Mouse (Mus musculus) adrenal gland, postnatal 25 days (tissue): Measurements from ENCODE around the gene Pard3. TPM values are rescaled to one million over a fixed set of nuclear protein-coding genes. Genes with fewer than 3 reads are reported as not detected.

Experiments
- DNase-seq: peaks from one replicate; pipeline ENCODE4 v3.0.0; 2021; ENCODE audit warnings: mixed read lengths
- total RNA-seq: library from RNA; stranded (reverse); gene quantifications from 2 replicates; pipeline ENCODE4 v1.2.3, GENCODE M21; 2021

The Pard3 gene
- total RNA-seq, 1 experiment from 2014 or later: 48.5 TPM

GRCm38 (mm10) chr8:127506336-127506735, 442.6 kb downstream of the Pard3 start:
- no peak for DNase-seq

GRCm38 (mm10) chr8:127511341-127511740, 447.6 kb downstream of the Pard3 start:
- no peak for DNase-seq

GRCm38 (mm10) chr8:127512001-127512573, 448.4 kb downstream of the Pard3 start:
- no peak for DNase-seq

- no peak for DNase-seq
Observed at GRCm38 (mm10) chr8:127512580-127512979, 448.9 kb downstream of the Pard3 start.

GRCm38 (mm10) chr8:127514810-127515735, 451.4 kb downstream of the Pard3 start:
- DNase-seq: no peak

- DNase-seq: no peak
Observed at GRCm38 (mm10) chr8:127516043-127516442, 452.4 kb downstream of the Pard3 start.

- no peak for DNase-seq
Observed at GRCm38 (mm10) chr8:127525673-127526072, 462.0 kb downstream of the Pard3 start.

GRCm38 (mm10) chr8:127528315-127528714, 464.6 kb downstream of the Pard3 start:
- DNase-seq: no peak

GRCm38 (mm10) chr8:127529746-127530145, 466.1 kb downstream of the Pard3 start:
- DNase-seq: no peak

- no peak for DNase-seq
Observed at GRCm38 (mm10) chr8:127531866-127532265, 468.2 kb downstream of the Pard3 start.

GRCm38 (mm10) chr8:127534789-127535188, 471.1 kb downstream of the Pard3 start:
- no peak for DNase-seq

GRCm38 (mm10) chr8:127535192-127535845, 471.6 kb downstream of the Pard3 start:
- DNase-seq: no peak

GRCm38 (mm10) chr8:127535846-127536220, 472.1 kb downstream of the Pard3 start:
- no peak for DNase-seq

- DNase-seq: no peak
Observed at GRCm38 (mm10) chr8:127539803-127540202, 476.1 kb downstream of the Pard3 start.

- no peak for DNase-seq
Observed at GRCm38 (mm10) chr8:127540273-127540672, 476.6 kb downstream of the Pard3 start.

GRCm38 (mm10) chr8:127542162-127542561, 478.5 kb downstream of the Pard3 start:
- no peak for DNase-seq

- DNase-seq: no peak
Observed at GRCm38 (mm10) chr8:127543676-127544075, 480.0 kb downstream of the Pard3 start.

GRCm38 (mm10) chr8:127546161-127546560, 482.5 kb downstream of the Pard3 start:
- no peak for DNase-seq

- DNase-seq: no peak
Observed at GRCm38 (mm10) chr8:127550928-127551327, 487.2 kb downstream of the Pard3 start.

GRCm38 (mm10) chr8:127552161-127552595, 488.5 kb downstream of the Pard3 start:
- no peak for DNase-seq

- no peak for DNase-seq
Observed at GRCm38 (mm10) chr8:127552836-127553235, 489.1 kb downstream of the Pard3 start.

GRCm38 (mm10) chr8:127553582-127553981, 489.9 kb downstream of the Pard3 start:
- DNase-seq: no peak

- no peak for DNase-seq
Observed at GRCm38 (mm10) chr8:127555795-127556194, 492.1 kb downstream of the Pard3 start.
